Mouse (Mus musculus): ENCODE data around the gene Rbfox3. TPM values are rescaled to one million over a fixed set of nuclear protein-coding genes. Genes with fewer than 3 reads are reported as not detected.

The Rbfox3 gene
- polyA plus RNA-seq, 1 experiment from 2014 or later = 31.7 TPM

DNA sequence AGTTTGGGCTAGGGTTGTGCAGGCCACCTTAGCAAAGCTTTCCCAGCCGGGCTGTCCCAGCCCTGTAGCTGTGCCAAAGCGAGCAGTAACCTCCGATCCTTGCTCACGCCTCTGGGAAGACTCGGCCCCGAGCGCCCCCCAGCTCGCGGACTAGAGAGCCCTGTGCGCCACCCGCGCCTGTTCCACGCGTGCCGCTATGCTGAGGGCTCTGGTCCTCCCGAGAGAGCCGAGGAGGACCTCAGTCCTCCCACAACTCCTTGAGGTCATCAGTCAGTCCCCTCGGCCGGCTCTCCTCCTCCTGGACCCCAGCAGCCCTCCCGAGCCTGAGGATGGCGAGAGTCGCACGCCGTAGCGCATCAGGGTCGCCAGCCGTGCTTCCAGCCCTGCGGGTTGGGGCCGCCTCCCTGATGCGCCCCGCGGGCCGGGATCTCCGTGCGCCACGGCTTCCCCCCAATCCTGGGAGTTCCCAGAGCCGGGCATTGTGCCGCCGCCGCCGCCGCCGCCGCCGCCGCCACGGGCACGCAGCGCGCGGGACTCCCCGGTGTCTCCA is 2.9 kb downstream of the Rbfox3 start:
- H3K9me3 ChIP-seq (ENCODE audit: control insufficient read depth, low read length) = no peaks in the 10 kb centered on the region
- H3K36me3 ChIP-seq (ENCODE audit: control insufficient read depth, insufficient read depth, low read length) = no peaks in the 10 kb centered on the region
- peak overlapping the region; percentile 92 for H3K4me2 ChIP-seq (ENCODE audit: low read length)
- H3K4me1 ChIP-seq (ENCODE audit: control insufficient read depth, insufficient read depth, low read length) = peaks cover 52% of the 10 kb centered on the region
- WGBS = under 1% methylated on average over 52 of the region's 52 CpGs
- H3K4me3 ChIP-seq (replicated peaks; ENCODE audit: low read depth, low read length) = peak overlapping the region; percentile 79
- peak; percentile 41; the same call in 1 of the 2 replicates for ATAC-seq (ENCODE audit: low FRiP score, low TSS enrichment)
- DNase-seq = peak; percentile 70
- peak overlapping the region; percentile 96 for H3K27ac ChIP-seq (replicated peaks; ENCODE audit: low read depth, low read length)
- H3K9ac ChIP-seq (replicated peaks; ENCODE audit: low read length) = peak overlapping the region; percentile 90
- H3K27me3 ChIP-seq (ENCODE audit: control insufficient read depth, insufficient read depth, low read length) = no peaks in the 10 kb centered on the region; the same call in 1 of the 2 replicates

DNA sequence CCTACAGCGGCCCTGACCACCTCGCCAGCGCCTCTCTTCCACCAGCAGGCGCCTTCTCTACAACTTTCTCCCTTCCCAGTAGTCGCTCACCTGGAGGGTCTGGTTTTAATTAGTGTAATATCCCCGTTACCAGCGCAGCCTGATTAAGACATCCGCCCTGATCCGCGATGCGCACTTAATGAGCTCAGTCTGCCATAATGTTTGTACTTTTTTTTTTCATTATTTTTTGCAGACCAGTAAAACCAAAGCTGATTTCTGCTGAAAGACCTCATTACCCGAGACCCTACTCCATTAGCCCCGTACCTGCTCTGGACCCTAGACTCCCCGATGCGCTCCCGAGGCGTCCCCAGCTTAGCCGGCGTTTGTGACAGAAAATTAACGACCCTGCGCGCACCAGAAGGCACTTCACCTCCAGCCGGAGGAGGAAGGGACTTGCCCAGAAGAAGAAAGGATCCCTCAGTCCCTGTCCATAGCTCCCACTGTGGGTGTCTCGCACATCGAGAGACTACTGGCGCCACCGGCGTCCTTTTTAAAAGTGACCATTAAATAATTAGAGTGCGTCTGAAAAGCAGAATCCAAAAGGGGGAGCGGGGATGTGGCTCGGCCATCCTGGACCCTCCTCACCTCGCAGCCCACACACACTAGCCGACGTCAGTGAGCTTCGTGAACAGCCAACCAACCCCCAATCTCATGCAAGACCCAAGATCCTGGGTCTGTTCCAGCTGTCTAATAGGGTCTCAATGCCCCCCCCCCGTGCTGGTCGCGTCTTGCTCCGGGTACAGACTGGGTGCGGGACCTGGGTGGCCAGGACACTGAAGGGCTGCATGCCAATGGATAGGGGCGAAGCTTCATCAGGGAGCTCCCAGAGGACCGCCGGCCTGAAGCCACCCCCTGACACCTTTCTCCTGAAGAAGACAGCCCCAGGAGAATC is 3.7 kb downstream of the Rbfox3 start:
- Histone ChIP-seq H3K27ac (replicated peaks; ENCODE audit: low read depth, low read length) (peak overlapping the region; percentile 96), H3K4me3 (replicated peaks; ENCODE audit: low read depth, low read length) (peak overlapping the region; percentile 79), H3K9me3 (ENCODE audit: control insufficient read depth, low read length) (no peaks in the 10 kb centered on the region), H3K9ac (replicated peaks; ENCODE audit: low read length) (peak overlapping the region; percentile 90), H3K4me2 (ENCODE audit: low read length) (peak overlapping the region; percentile 92), H3K27me3 (ENCODE audit: control insufficient read depth, insufficient read depth, low read length) (no peaks in the 10 kb centered on the region; the same call in 1 of the 2 replicates), H3K36me3 (ENCODE audit: control insufficient read depth, insufficient read depth, low read length) (no peaks in the 10 kb centered on the region), H3K4me1 (ENCODE audit: control insufficient read depth, insufficient read depth, low read length) (peaks cover 52% of the 10 kb centered on the region)
- WGBS = 1% methylated on average over 43 of the region's 43 CpGs
- ATAC-seq (ENCODE audit: low FRiP score, low TSS enrichment) (peak; percentile 12; the same call in 1 of the 2 replicates), DNase-seq (peak; percentile 59)

DNA sequence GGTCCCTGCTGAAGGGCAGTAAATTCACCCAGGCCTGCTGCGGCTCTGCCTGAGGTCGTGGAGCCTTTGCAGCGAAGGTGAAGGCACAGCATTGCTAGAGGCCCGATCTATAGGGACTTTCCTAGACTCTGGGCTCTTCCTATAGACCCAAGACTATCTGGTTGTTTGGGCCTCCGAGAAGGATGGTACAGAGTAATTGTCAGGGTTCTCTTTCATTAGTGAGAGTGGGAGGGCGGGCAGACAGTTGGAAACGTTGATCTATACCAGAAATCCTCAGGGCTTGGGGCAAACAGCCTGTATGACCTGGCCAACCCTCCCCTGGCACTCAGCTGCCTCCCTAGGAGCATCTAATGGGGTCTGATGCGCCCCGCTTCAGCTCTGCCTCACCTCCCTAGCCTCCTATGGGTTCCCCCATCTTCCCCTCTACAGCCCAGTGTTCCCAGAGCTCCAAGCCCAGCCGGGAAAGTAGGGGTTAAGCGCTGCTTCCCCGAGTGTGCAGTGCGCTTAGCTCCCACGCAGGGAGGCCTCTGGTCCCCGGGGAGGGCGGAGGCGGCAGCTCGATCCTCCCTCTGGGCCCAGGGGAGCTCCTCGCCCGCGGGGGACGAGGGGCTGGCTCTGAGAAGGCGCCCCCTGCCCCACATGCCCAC is 4.5 kb downstream of the Rbfox3 start:
- peak overlapping the region; percentile 79 for H3K4me3 ChIP-seq (replicated peaks; ENCODE audit: low read depth, low read length)
- 4% methylated on average over 23 of the region's 23 CpGs for WGBS
- H3K4me1 ChIP-seq (ENCODE audit: control insufficient read depth, insufficient read depth, low read length) = peaks cover 52% of the 10 kb centered on the region
- DNase-seq = peak; percentile 58
- H3K27me3 ChIP-seq (ENCODE audit: control insufficient read depth, insufficient read depth, low read length) = no peaks in the 10 kb centered on the region; the same call in 1 of the 2 replicates
- no peaks in the 10 kb centered on the region for H3K36me3 ChIP-seq (ENCODE audit: control insufficient read depth, insufficient read depth, low read length)
- H3K9ac ChIP-seq (replicated peaks; ENCODE audit: low read length) = peak overlapping the region; percentile 90
- ATAC-seq (ENCODE audit: low FRiP score, low TSS enrichment) = no peak
- H3K27ac ChIP-seq (replicated peaks; ENCODE audit: low read depth, low read length) = peak overlapping the region; percentile 96
- peak overlapping the region; percentile 92 for H3K4me2 ChIP-seq (ENCODE audit: low read length)
- H3K9me3 ChIP-seq (ENCODE audit: control insufficient read depth, low read length) = no peaks in the 10 kb centered on the region

DNA sequence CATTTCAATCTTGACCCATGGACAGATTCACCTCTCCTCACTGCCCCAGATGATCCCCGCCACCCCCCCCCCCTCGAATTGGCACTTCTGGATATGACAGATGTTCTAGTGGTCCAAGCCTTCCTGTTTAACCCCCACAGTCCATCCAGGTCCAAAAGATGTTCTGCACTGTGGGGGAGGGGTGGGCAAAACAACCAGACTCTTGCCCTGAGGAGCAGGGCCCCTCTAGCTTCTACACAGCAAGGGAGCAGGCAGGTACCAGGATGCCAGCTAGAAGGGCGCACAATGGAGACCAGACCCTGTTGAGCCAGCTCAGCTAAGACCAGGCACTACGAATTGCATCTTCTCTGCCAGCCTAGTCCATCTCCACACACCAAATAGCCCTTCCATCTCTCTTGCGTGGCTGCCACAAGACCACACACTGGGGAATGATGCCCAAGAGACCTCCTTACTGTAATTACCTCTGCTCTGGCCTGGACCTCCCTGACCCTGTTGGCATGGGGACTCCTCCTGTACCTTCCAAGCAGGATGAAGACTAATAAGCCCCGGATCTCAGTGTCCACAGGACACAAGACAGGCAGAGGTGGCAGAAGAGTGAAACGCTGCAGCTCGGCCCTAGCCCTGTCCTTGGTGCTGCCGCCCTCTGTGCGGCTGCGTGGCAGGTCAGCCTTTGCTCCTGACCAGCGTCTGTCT is 5.1 kb downstream of the Rbfox3 start:
- peaks cover 50% of the 10 kb centered on the region for H3K4me1 ChIP-seq (ENCODE audit: control insufficient read depth, insufficient read depth, low read length)
- H3K9ac ChIP-seq (replicated peaks; ENCODE audit: low read length) = peak overlapping the region; percentile 90
- ATAC-seq (ENCODE audit: low FRiP score, low TSS enrichment) (no peak), DNase-seq (peak; percentile 33)
- peak overlapping the region; percentile 92 for H3K4me2 ChIP-seq (ENCODE audit: low read length)
- no peaks in the 10 kb centered on the region for H3K36me3 ChIP-seq (ENCODE audit: control insufficient read depth, insufficient read depth, low read length)
- H3K9me3 ChIP-seq (ENCODE audit: control insufficient read depth, low read length) = no peaks in the 10 kb centered on the region
- H3K27me3 ChIP-seq (ENCODE audit: control insufficient read depth, insufficient read depth, low read length) = no peaks in the 10 kb centered on the region; the same call in 1 of the 2 replicates
- peak overlapping the region; percentile 57 for H3K27ac ChIP-seq (replicated peaks; ENCODE audit: low read depth, low read length)
- H3K4me3 ChIP-seq (replicated peaks; ENCODE audit: low read depth, low read length) = peak overlapping the region; percentile 79
- WGBS = 31% methylated on average over 12 of the region's 12 CpGs

DNA sequence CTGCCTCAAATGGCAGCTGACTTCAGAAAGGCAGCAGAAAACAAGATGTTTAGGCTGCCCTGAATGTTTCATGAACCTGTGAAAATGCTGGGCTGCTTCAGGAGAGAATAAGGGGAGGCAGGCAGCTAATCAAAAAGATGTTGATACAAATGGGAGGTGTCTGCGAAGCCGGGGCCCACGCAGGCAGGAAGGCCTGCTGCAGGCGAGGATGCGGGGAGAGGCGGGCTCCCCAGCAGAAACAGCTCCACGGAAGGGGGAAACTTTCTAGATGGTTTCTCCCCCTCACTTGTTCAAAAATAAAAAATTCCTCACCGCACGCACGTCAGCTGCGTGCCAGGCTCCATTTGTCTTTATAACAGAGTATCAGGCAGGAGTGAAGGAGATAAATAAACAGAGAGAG is 5.7 kb downstream of the Rbfox3 start:
- peak overlapping the region; percentile 92 for H3K4me2 ChIP-seq (ENCODE audit: low read length)
- no peak for ATAC-seq (ENCODE audit: low FRiP score, low TSS enrichment)
- H3K9me3 ChIP-seq (ENCODE audit: control insufficient read depth, low read length) = no peaks in the 10 kb centered on the region
- H3K36me3 ChIP-seq (ENCODE audit: control insufficient read depth, insufficient read depth, low read length) = no peaks in the 10 kb centered on the region
- DNase-seq = no peak
- H3K9ac ChIP-seq (replicated peaks; ENCODE audit: low read length) = no peak overlapping the region; the same call in 1 of the 2 replicates
- H3K27me3 ChIP-seq (ENCODE audit: control insufficient read depth, insufficient read depth, low read length) = no peaks in the 10 kb centered on the region; the same call in 1 of the 2 replicates
- H3K27ac ChIP-seq (replicated peaks; ENCODE audit: low read depth, low read length) = peak overlapping the region; percentile 57
- WGBS = 62% methylated on average over 11 of the region's 11 CpGs
- 0 out of 2 replicates have a peak overlapping the region, but pooled peaks have one; percentile 2 for H3K4me3 ChIP-seq (replicated peaks; ENCODE audit: low read depth, low read length)
- H3K4me1 ChIP-seq (ENCODE audit: control insufficient read depth, insufficient read depth, low read length) = peaks cover 44% of the 10 kb centered on the region

DNA sequence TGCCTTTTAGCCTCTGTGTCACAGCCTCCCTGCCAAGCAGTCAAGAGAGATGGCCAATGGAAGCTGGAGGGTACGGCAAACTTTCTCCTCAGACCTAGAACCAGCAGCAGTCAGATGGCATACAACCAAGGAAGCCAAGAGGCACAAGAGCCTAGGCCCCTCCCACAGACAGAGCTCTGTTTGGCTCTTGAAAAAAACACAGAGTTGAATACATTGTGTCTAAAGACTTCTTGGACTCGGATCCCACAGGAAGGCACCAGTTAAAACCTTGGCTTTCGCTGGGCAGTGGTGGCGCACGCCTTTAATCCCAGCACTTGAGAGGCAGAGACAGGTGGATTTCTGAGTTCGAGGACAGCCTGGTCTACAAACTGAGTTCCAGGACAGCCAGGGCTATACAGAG is 7.1 kb downstream of the Rbfox3 start:
- ATAC-seq (ENCODE audit: low FRiP score, low TSS enrichment) = no peak

DNA sequence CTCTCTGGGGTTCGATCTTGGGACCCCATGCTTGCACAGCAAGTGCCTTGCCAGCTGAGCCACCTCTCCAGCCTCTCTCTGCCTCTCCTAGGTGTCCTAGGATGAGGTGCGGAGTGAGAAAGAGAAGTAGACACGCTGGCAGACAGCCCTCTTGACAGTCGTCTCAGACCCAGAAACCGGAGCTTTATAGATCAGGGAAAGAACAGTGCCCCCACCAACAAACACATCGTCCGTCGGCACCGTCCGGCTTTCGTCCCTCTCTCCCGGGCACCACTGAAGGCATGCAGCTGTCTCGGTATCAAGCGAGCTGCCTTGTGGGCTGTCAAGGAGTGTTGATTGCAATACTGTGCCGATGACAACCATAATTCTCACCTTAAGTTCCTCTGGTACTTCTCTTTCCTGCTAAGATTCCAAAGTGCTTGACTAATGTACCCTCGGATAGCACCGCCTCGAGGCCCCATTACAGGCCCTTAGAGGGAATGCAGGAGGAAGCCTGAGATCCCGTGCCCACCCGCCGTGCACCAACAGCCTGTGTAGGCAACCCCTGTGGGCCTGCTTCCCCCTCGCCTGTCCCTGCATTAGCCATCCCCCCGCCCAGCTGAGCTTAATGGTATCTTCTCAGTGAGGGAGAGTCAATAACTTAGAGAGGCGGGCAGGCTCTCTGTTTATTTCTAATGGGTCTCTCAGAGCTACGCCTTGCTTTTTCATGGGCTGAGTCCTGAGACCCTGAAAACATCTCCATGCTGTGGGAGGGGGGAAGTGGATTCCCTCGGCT is 11.4 kb downstream of the Rbfox3 start:
- no peak overlapping the region for H3K27ac ChIP-seq (replicated peaks; ENCODE audit: low read depth, low read length)
- no peaks in the 10 kb centered on the region for H3K36me3 ChIP-seq (ENCODE audit: control insufficient read depth, insufficient read depth, low read length)
- H3K4me1 ChIP-seq (ENCODE audit: control insufficient read depth, insufficient read depth, low read length) = peaks cover 33% of the 10 kb centered on the region
- no peak overlapping the region for H3K4me3 ChIP-seq (replicated peaks; ENCODE audit: low read depth, low read length)
- 65% methylated on average over 26 of the region's 26 CpGs for WGBS
- H3K27me3 ChIP-seq (ENCODE audit: control insufficient read depth, insufficient read depth, low read length) = no peaks in the 10 kb centered on the region
- H3K9me3 ChIP-seq (ENCODE audit: control insufficient read depth, low read length) = no peaks in the 10 kb centered on the region
- H3K4me2 ChIP-seq (ENCODE audit: low read length) = no peak overlapping the region
- no peak overlapping the region for H3K9ac ChIP-seq (replicated peaks; ENCODE audit: low read length)
- DNase-seq = no peak
- no peak for ATAC-seq (ENCODE audit: low FRiP score, low TSS enrichment)

More for the DNA sequence above, 7.1 kb downstream of the Rbfox3 start:
- H3K27me3 ChIP-seq (ENCODE audit: control insufficient read depth, insufficient read depth, low read length) = no peaks in the 10 kb centered on the region; the same call in 1 of the 2 replicates
- H3K27ac ChIP-seq (replicated peaks; ENCODE audit: low read depth, low read length) = no peak overlapping the region
- 85% methylated on average over 6 of the region's 6 CpGs for WGBS
- H3K4me1 ChIP-seq (ENCODE audit: control insufficient read depth, insufficient read depth, low read length) = peaks cover 37% of the 10 kb centered on the region
- no peaks in the 10 kb centered on the region for H3K36me3 ChIP-seq (ENCODE audit: control insufficient read depth, insufficient read depth, low read length)
- H3K4me3 ChIP-seq (replicated peaks; ENCODE audit: low read depth, low read length) = no peak overlapping the region
- no peak overlapping the region for H3K9ac ChIP-seq (replicated peaks; ENCODE audit: low read length)
- no peaks in the 10 kb centered on the region for H3K9me3 ChIP-seq (ENCODE audit: control insufficient read depth, low read length)
- no peak overlapping the region for H3K4me2 ChIP-seq (ENCODE audit: low read length)
- no peak for DNase-seq
